Mouse (Mus musculus) hindbrain, embryonic 12.5 days (tissue): ENCODE results near the gene Prdm16. TPM values are rescaled to one million over a fixed set of nuclear protein-coding genes. Genes with fewer than 3 reads are reported as not detected.

Source experiments
- ATAC-seq: fragments of 200-750 bp; cut with Nextera tagmentation; 2 replicates; pipeline ENCODE4 v1.8.0; 2017; ENCODE audit warnings: moderate TSS enrichment; ENCODE audit not compliant: low FRiP score
- H3K27ac ChIP-seq: fragments of 300-500 bp; sonication (generic); 2 replicates; pipeline ENCODE4 v1.5.1; 2016; ENCODE audit warnings: mild to moderate bottlenecking
- H3K27me3 ChIP-seq: fragments of 300-500 bp; sonication (generic); 2 replicates; pipeline ENCODE4 v1.6.1; 2016; ENCODE audit warnings: mild to moderate bottlenecking
- H3K36me3 ChIP-seq: fragments of 300-500 bp; sonication (generic); 2 replicates; pipeline ENCODE4 v1.6.1; 2016; ENCODE audit warnings: mild to moderate bottlenecking
- H3K4me1 ChIP-seq: fragments of 300-500 bp; sonication (generic); 2 replicates; pipeline ENCODE4 v1.6.1; 2016
- H3K4me2 ChIP-seq: fragments of 300-500 bp; sonication (generic); replicated peaks from 2 replicates; pipeline ENCODE4 v1.6.1; 2016; ENCODE audit warnings: mild to moderate bottlenecking
- H3K4me3 ChIP-seq: fragments of 300-500 bp; sonication (generic); 2 replicates; pipeline ENCODE4 v1.5.1; 2016; ENCODE audit warnings: mild to moderate bottlenecking
- H3K9ac ChIP-seq: fragments of 300-500 bp; sonication (generic); 2 replicates; pipeline ENCODE4 v1.6.1; 2016; ENCODE audit warnings: mild to moderate bottlenecking, moderate library complexity
- H3K9me3 ChIP-seq: fragments of 300-500 bp; sonication (generic); replicated peaks from 2 replicates; pipeline ENCODE4 v1.6.1; 2016; ENCODE audit warnings: mild to moderate bottlenecking
- WGBS: fragments of 180-500 bp; shearing (Covaris S2); methylation state at CpG from one replicate; pipeline ENCODE4 v1.1.7; 2016; 5-methylcytosine and 5-hydroxymethylcytosine counted together
- polyA plus RNA-seq: library from polyadenylated mRNA; unstranded; fragments of >200 nt; fragmentation: Nextera tagmentation; extraction: Ambion mirVana; gene quantifications from 2 replicates; pipeline ENCODE4 v1.2.1, GENCODE M21; 2016

Gene Prdm16
- polyA plus RNA-seq, 1 experiment from 2014 or later: 26.4 TPM

GRCm38 (mm10) chr4:154449343-154449742, 187.3 kb downstream of the Prdm16 start:
- no peaks in the 10 kb centered on the region for H3K36me3 ChIP-seq
- H3K27ac ChIP-seq: no peak overlapping the region
- H3K4me1 ChIP-seq: peaks cover 19% of the 10 kb centered on the region
- no peak overlapping the region for H3K4me3 ChIP-seq
- WGBS: 19% methylated on average over 3 of the region's 3 CpGs
- no peaks in the 10 kb centered on the region for H3K9me3 ChIP-seq
- ATAC-seq: peak; percentile 41; the same call in 1 of the 2 replicates
- H3K4me2 ChIP-seq: no peak overlapping the region
- H3K9ac ChIP-seq: no peak overlapping the region
- peaks cover 85% of the 10 kb centered on the region for H3K27me3 ChIP-seq

GRCm38 (mm10) chr4:154445721-154446120, 191.0 kb downstream of the Prdm16 start:
- Histone ChIP-seq H3K27me3 (peaks cover 65% of the 10 kb centered on the region), H3K9me3 (no peaks in the 10 kb centered on the region), H3K36me3 (no peaks in the 10 kb centered on the region), H3K4me1 (peaks cover 33% of the 10 kb centered on the region), H3K27ac (no peak overlapping the region), H3K4me3 (no peak overlapping the region), H3K4me2 (no peak overlapping the region), H3K9ac (no peak overlapping the region)
- no peak for ATAC-seq
- WGBS: 60% methylated on average over 9 of the region's 9 CpGs

GRCm38 (mm10) chr4:154442645-154443304, 193.9 kb downstream of the Prdm16 start:
- Histone ChIP-seq H3K36me3 (no peaks in the 10 kb centered on the region), H3K27me3 (peaks cover 44% of the 10 kb centered on the region), H3K4me1 (peaks cover 40% of the 10 kb centered on the region), H3K9me3 (no peaks in the 10 kb centered on the region), H3K27ac (no peak overlapping the region), H3K9ac (no peak overlapping the region), H3K4me2 (no peak overlapping the region), H3K4me3 (no peak overlapping the region)
- WGBS: 50% methylated on average over 9 of the region's 9 CpGs
- no peak for ATAC-seq

GRCm38 (mm10) chr4:154439455-154440052, 197.1 kb downstream of the Prdm16 start:
- 69% methylated on average over 14 of the region's 14 CpGs for WGBS
- ATAC-seq: no peak

GRCm38 (mm10) chr4:154438610-154439009, 198.1 kb downstream of the Prdm16 start:
- peaks cover 15% of the 10 kb centered on the region for H3K4me1 ChIP-seq
- no peak overlapping the region for H3K4me3 ChIP-seq
- H3K4me2 ChIP-seq: no peak overlapping the region
- 74% methylated on average over 15 of the region's 15 CpGs for WGBS
- no peak for ATAC-seq
- no peaks in the 10 kb centered on the region for H3K36me3 ChIP-seq
- H3K27ac ChIP-seq: no peak overlapping the region
- H3K9ac ChIP-seq: no peak overlapping the region
- H3K27me3 ChIP-seq: peaks cover 10% of the 10 kb centered on the region
- 0 out of 2 replicates have a peak, but pooled peaks cover 3% of the 10 kb centered on the region for H3K9me3 ChIP-seq

More at GRCm38 (mm10) chr4:154439455-154440052, 197.1 kb downstream of the Prdm16 start:
- Histone ChIP-seq H3K9me3 (0 out of 2 replicates have a peak, but pooled peaks cover 3% of the 10 kb centered on the region), H3K4me2 (no peak overlapping the region), H3K36me3 (no peaks in the 10 kb centered on the region), H3K27ac (no peak overlapping the region), H3K27me3 (peaks cover 12% of the 10 kb centered on the region), H3K4me1 (peaks cover 23% of the 10 kb centered on the region), H3K4me3 (no peak overlapping the region), H3K9ac (no peak overlapping the region)

- Histone ChIP-seq H3K9ac (no peak overlapping the region), H3K36me3 (no peaks in the 10 kb centered on the region), H3K4me2 (no peak overlapping the region), H3K4me3 (no peak overlapping the region), H3K27ac (no peak overlapping the region), H3K9me3 (no peaks in the 10 kb centered on the region), H3K27me3 (peaks cover 14% of the 10 kb centered on the region), H3K4me1 (peaks cover 13% of the 10 kb centered on the region)
- WGBS: 49% methylated on average over 2 of the region's 2 CpGs
- no peak for ATAC-seq
These were observed 206.9 kb downstream of the Prdm16 start for GRCm38 (mm10) chr4:154429770-154430169.

- Histone ChIP-seq H3K4me2 (no peak overlapping the region), H3K9me3 (no peaks in the 10 kb centered on the region), H3K4me3 (no peak overlapping the region), H3K27ac (no peak overlapping the region), H3K36me3 (no peaks in the 10 kb centered on the region), H3K9ac (no peak overlapping the region), H3K4me1 (peaks cover 40% of the 10 kb centered on the region), H3K27me3 (peaks cover 25% of the 10 kb centered on the region)
- no peak for ATAC-seq
- WGBS: 69% methylated on average over 7 of the region's 7 CpGs
These were observed 209.8 kb downstream of the Prdm16 start for GRCm38 (mm10) chr4:154426901-154427300.

- H3K9ac ChIP-seq: no peak overlapping the region
- no peaks in the 10 kb centered on the region for H3K9me3 ChIP-seq
- H3K4me3 ChIP-seq: no peak overlapping the region
- H3K27ac ChIP-seq: no peak overlapping the region
- H3K4me2 ChIP-seq: no peak overlapping the region
- peaks cover 25% of the 10 kb centered on the region for H3K27me3 ChIP-seq
- ATAC-seq: no peak
- 55% methylated on average over 17 of the region's 17 CpGs for WGBS
- H3K4me1 ChIP-seq: peaks cover 45% of the 10 kb centered on the region
- H3K36me3 ChIP-seq: no peaks in the 10 kb centered on the region
These were observed 211.4 kb downstream of the Prdm16 start for GRCm38 (mm10) chr4:154425284-154425683.

- no peaks in the 10 kb centered on the region for H3K36me3 ChIP-seq
- no peaks in the 10 kb centered on the region for H3K9me3 ChIP-seq
- no peak overlapping the region for H3K4me3 ChIP-seq
- peaks cover 25% of the 10 kb centered on the region for H3K27me3 ChIP-seq
- peaks cover 45% of the 10 kb centered on the region for H3K4me1 ChIP-seq
- H3K4me2 ChIP-seq: no peak overlapping the region
- no peak for ATAC-seq
- no peak overlapping the region for H3K27ac ChIP-seq
- H3K9ac ChIP-seq: no peak overlapping the region
- 62% methylated on average over 11 of the region's 11 CpGs for WGBS
These were observed 212.0 kb downstream of the Prdm16 start for GRCm38 (mm10) chr4:154424681-154425080.

- no peak for ATAC-seq
- Histone ChIP-seq H3K4me2 (peak overlapping the region; percentile 32), H3K27ac (peak overlapping the region; percentile 58), H3K4me1 (peaks cover 45% of the 10 kb centered on the region), H3K9ac (peak overlapping the region; percentile 53; the same call in 1 of the 2 replicates), H3K4me3 (no peak overlapping the region), H3K9me3 (no peaks in the 10 kb centered on the region), H3K27me3 (peaks cover 24% of the 10 kb centered on the region), H3K36me3 (no peaks in the 10 kb centered on the region)
- 2% methylated on average over 10 of the region's 10 CpGs for WGBS
These were observed 214.2 kb downstream of the Prdm16 start for GRCm38 (mm10) chr4:154422431-154422913.

- Histone ChIP-seq H3K4me2 (no peak overlapping the region), H3K9me3 (no peaks in the 10 kb centered on the region), H3K4me1 (peaks cover 41% of the 10 kb centered on the region), H3K4me3 (no peak overlapping the region), H3K27me3 (peaks cover 14% of the 10 kb centered on the region; the same call in 1 of the 2 replicates), H3K36me3 (no peaks in the 10 kb centered on the region), H3K27ac (no peak overlapping the region), H3K9ac (no peak overlapping the region)
- ATAC-seq: no peak
- 77% methylated on average over 17 of the region's 17 CpGs for WGBS
These were observed 215.9 kb downstream of the Prdm16 start for GRCm38 (mm10) chr4:154420749-154421148.

GRCm38 (mm10) chr4:154419766-154420165, 216.9 kb downstream of the Prdm16 start:
- Histone ChIP-seq H3K4me2 (no peak overlapping the region), H3K27me3 (peaks cover 12% of the 10 kb centered on the region; the same call in 1 of the 2 replicates), H3K36me3 (no peaks in the 10 kb centered on the region), H3K9ac (no peak overlapping the region), H3K4me3 (no peak overlapping the region), H3K9me3 (no peaks in the 10 kb centered on the region), H3K27ac (no peak overlapping the region), H3K4me1 (peaks cover 34% of the 10 kb centered on the region)
- no peak for ATAC-seq
- 87% methylated on average over 4 of the region's 4 CpGs for WGBS
